Mouse (Mus musculus): ENCODE data around the gene Mmp19. TPM values are rescaled to one million over a fixed set of nuclear protein-coding genes. Genes with fewer than 3 reads are reported as not detected.

Mmp19 gene
- total RNA-seq, 2 experiments from 2014 or later = 3.1 to 3.2 TPM

DNA sequence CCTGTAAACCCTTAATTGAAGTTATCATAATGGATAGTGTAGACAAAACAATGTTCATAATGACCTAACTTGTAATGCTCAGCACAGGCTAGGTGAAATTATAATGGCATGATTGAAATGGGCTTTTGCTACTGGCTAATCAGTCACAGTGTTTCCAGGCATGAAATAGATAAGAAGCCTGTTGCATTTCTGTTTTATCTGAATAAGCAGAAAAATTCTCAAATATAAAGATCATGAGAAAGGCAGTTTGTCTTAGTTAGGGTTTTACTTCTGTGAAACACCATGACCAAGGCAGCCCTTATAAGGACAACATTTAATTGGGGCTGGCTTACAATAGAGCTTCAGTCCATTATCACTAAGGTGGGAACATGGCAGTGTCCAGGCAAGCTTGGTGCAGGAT lies 49.9 kb downstream of the Mmp19 start:
- no peak for DNase-seq (ENCODE audit: low spot score)

DNA sequence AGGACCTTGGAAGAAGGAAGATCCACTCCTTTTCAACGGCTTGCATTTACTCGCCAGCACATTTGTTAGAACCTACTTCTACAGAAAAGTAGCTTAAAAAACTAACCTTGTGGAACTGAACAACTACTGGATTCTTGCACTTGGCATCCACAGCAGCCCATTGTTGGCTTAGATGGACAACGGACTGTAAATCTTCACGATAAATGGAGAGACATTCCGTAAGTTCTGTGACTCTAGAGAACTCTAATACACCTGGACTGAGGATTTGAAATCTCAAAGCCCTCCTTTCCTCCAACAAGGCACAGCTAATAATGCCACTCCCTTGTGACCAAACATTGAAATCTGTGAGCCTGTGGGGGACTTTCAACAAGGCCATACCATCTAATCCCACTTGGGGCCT lies 52.5 kb downstream of the Mmp19 start:
- intact Hi-C loops (cut with DNase I) = loop anchor here (10.0 kb wide), 1 partner anchor 132 kb away; no protein-coding TSS in a partner anchor
- no peak for DNase-seq (ENCODE audit: low spot score)

More for the DNA sequence above, 49.9 kb downstream of the Mmp19 start:
- intact Hi-C loops (cut with DNase I) = loop anchor here (10.0 kb wide), 1 partner anchor 134 kb away; no protein-coding TSS in a partner anchor

DNA sequence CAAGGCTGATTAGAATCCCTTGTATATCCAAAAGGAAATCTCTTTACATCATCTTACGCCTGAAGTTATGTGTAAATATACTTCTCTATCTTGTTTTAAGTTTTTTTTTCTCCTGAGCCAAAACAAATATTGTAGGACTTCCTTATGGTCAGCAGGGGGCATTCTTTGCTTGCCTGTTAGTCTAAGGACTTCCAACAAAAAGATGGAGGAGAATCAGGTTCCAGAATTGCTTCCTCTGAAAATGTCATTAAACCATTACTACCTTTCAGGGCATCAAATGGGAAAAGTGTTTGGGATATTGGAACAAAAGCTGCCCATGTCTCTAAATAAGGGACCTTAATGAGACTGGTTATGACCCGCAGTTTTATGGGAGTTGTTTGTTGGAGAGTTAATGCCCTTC lies 54.8 kb downstream of the Mmp19 start:
- no peak for DNase-seq (ENCODE audit: low spot score)
- intact Hi-C loops (cut with DNase I) = loop anchor here (1.0 to 10.0 kb wide), 2 partner anchors 50 to 129 kb away; no protein-coding TSS in a partner anchor

DNA sequence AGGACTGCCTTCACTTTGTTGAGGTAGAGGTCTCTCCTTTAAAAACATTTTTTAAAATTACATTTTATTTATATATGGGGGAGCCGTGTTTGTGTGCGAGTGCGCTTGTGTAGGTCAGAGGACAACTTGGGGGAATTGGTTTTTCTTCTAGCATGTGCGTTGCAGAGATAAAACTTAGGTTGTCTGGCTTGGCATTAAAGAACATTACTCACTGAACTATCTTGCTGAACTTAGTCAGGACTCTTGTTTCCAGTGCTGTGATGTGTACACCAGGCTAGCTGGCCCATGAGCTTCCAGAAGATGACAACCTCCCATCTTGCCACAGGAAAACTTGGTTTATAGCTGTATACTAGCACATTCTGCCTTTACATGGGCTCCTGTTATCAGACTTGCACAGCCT lies 56.0 kb downstream of the Mmp19 start:
- intact Hi-C loops (cut with DNase I) = loop anchor here (10.0 kb wide), 1 partner anchor 128 kb away; no protein-coding TSS in a partner anchor
- DNase-seq (ENCODE audit: low spot score) = no peak

DNA sequence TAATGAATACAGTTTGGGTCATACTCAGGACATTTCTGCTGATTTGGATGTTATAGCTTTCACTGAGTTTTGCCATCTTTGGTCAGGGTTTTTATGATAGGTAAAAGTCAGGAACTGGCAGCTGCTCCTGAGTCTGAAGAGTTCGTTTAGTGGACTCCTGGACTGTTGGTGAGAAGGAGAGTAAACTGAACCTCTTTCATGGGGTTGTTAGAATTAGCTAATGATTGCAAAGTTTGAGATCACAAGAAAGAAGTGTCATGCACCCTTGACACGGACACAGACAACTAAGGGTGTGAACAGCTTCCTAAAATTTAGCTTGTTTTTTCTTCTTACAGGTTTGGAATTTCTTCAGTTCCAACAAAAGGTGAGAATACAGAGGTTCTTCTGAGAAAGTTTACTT lies 57.7 kb downstream of the Mmp19 start:
- intact Hi-C loops (cut with DNase I) = loop anchor here (10.0 kb wide), 1 partner anchor 126 kb away; no protein-coding TSS in a partner anchor

DNA sequence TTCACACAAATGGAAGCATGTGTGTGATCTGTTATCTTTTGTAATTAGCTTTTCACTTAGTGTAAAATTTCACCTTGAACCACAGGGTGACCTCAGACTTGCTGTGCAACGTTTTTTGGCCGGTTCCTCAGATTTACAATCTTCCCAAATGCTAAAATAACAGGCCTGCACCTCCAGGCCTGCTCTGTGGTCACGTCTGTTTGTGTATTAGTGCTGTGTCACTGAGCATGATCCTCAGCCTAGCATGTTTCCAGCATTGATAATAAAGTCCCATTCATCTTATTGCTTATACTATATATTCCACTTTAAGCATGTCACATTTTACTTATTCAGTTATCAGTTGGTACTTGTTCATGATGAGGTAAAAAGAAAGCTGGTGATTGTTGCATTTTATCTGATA lies 59.6 kb downstream of the Mmp19 start:
- DNase-seq (ENCODE audit: low spot score) = no peak
- intact Hi-C loops (cut with DNase I) = no loop called here

More for the DNA sequence above, 57.7 kb downstream of the Mmp19 start:
- no peak for DNase-seq (ENCODE audit: low spot score)

Other genes with a start within 250 kb of the Mmp19 start
- 1 to 10 TPM; 7.6 to 9.1 TPM for gene Zc3h10, start 243.1 kb upstream of the Mmp19 start, total RNA-seq (2021)
- gene Rpl41, start 241.6 kb upstream of the Mmp19 start, total RNA-seq (2021) = 1,000 to 10,000 TPM; 1,495 to 1,582 TPM
- gene Pa2g4, start 224.9 kb upstream of the Mmp19 start, total RNA-seq (2021) = 10 to 100 TPM; 45.8 to 48.6 TPM
- gene Erbb3, start 201.3 kb upstream of the Mmp19 start, total RNA-seq (2021) = 1 to 10 TPM; 8.3 to 8.6 TPM
- 100 to 1,000 TPM; 253 to 266 TPM for gene Rps26, start 164.2 kb upstream of the Mmp19 start, total RNA-seq (2021)
- 1 to 10 TPM in 1 of 2 experiments, under 1 TPM in 1; 0.52 to 1.2 TPM for gene Ikzf4, start 144.9 kb upstream of the Mmp19 start, total RNA-seq (2021)
- 10 to 100 TPM; 22.1 to 23.1 TPM for gene Suox, start 116.8 kb upstream of the Mmp19 start, total RNA-seq (2021)
- 10 to 100 TPM; 68.9 to 72.5 TPM for gene Rab5b, start 94.6 kb upstream of the Mmp19 start, total RNA-seq (2021)
- under 1 TPM; 0.49 to 0.89 TPM for gene Pmel, start 86.7 kb upstream of the Mmp19 start, total RNA-seq (2021)
- 10 to 100 TPM; 12.7 to 15.7 TPM for gene Cdk2, start 85.9 kb upstream of the Mmp19 start, total RNA-seq (2021)
- gene Dgka, start 46.1 kb upstream of the Mmp19 start, total RNA-seq (2021) = 10 to 100 TPM; 11.7 to 11.9 TPM
- gene Pym1, start 43.0 kb upstream of the Mmp19 start, total RNA-seq (2021) = 1 to 10 TPM; 6.8 to 8.6 TPM
- gene Dnajc14, start 13.2 kb downstream of the Mmp19 start, total RNA-seq (2021) = 10 to 100 TPM; 31.8 to 38.2 TPM
- gene Tmem198b, start 13.5 kb downstream of the Mmp19 start, total RNA-seq (2021) = 1 to 10 TPM; 5.8 to 6.4 TPM
- gene Sarnp, start 26.4 kb downstream of the Mmp19 start, total RNA-seq (2021) = 10 to 100 TPM; 38.7 to 44.0 TPM
- 1 to 10 TPM; 7.6 to 9.2 TPM for gene Ormdl2, start 30.7 kb downstream of the Mmp19 start, total RNA-seq (2021)
- 1 to 10 TPM; 2.3 to 2.6 TPM for gene Gdf11, start 100.8 kb downstream of the Mmp19 start, total RNA-seq (2021)
- gene Cd63, start 110.1 kb downstream of the Mmp19 start, total RNA-seq (2021) = 100 to 1,000 TPM; 110 to 123 TPM
- 1 to 10 TPM; 5.0 to 7.9 TPM for gene Rdh5, start 132.0 kb downstream of the Mmp19 start, total RNA-seq (2021)
- gene Bloc1s1, start 133.1 kb downstream of the Mmp19 start, total RNA-seq (2021) = 100 to 1,000 TPM; 183 to 185 TPM
- 100 to 1,000 TPM; 165 to 176 TPM for gene Itga7, start 142.9 kb downstream of the Mmp19 start, total RNA-seq (2021)
- gene Mettl7b, start 170.1 kb downstream of the Mmp19 start, total RNA-seq (2021) = not detected
- gene Olfr9, start 198.5 kb downstream of the Mmp19 start, total RNA-seq (2021) = not detected
- not detected for gene Olfr763, start 219.9 kb downstream of the Mmp19 start, total RNA-seq (2021)
- gene Olfr764-ps1, start 249.0 kb downstream of the Mmp19 start, total RNA-seq (2021) = not detected

Data from heart, postnatal 25 days (tissue).